Mouse (Mus musculus) embryonic facial prominence, embryonic 11.5 days (tissue): ENCODE measurements around the gene Serinc5. TPM values are rescaled to one million over a fixed set of nuclear protein-coding genes. Genes with fewer than 3 reads are reported as not detected.

Source experiments
- ATAC-seq: fragments of 200-750 bp; cut with Nextera tagmentation; replicated peaks from 2 replicates; pipeline ENCODE4 v1.8.0; 2017; ENCODE audit warnings: low read depth; ENCODE audit not compliant: insufficient number of reproducible peaks, low FRiP score, low TSS enrichment
- DNase-seq: peaks from one replicate; pipeline ENCODE4 v3.0.0-alpha.2; 2015; ENCODE audit warnings: low spot score
- H3K27ac ChIP-seq: fragments of 300-500 bp; sonication (generic); replicated peaks from 2 replicates; pipeline ENCODE4 v1.5.1; 2014; ENCODE audit warnings: mild to moderate bottlenecking, low read depth, low read length, control low read depth
- H3K27me3 ChIP-seq: fragments of 300-500 bp; sonication (generic); 2 replicates; pipeline ENCODE4 v1.6.1; 2014; ENCODE audit warnings: mild to moderate bottlenecking, low read length, moderate library complexity, mixed read lengths; ENCODE audit not compliant: control insufficient read depth, insufficient read depth
- H3K36me3 ChIP-seq: fragments of 300-500 bp; sonication (generic); replicated peaks from 2 replicates; pipeline ENCODE4 v1.6.1; 2014; ENCODE audit warnings: low read depth, mild to moderate bottlenecking, low read length, moderate library complexity, mixed read lengths; ENCODE audit not compliant: control insufficient read depth, insufficient read depth
- H3K4me1 ChIP-seq: fragments of 300-500 bp; sonication (generic); 2 replicates; pipeline ENCODE4 v1.6.1; 2014; ENCODE audit warnings: low read length, mixed read lengths; ENCODE audit not compliant: control insufficient read depth, insufficient read depth
- H3K4me2 ChIP-seq: fragments of 300-500 bp; sonication (generic); 2 replicates; pipeline ENCODE4 v1.6.1; 2014; ENCODE audit warnings: low read depth, mild to moderate bottlenecking, control low read depth, low read length, moderate library complexity
- H3K4me3 ChIP-seq: fragments of 300-500 bp; sonication (generic); 2 replicates; pipeline ENCODE4 v1.5.1; 2014; ENCODE audit warnings: low read depth, low read length, control low read depth
- H3K9ac ChIP-seq: fragments of 300-500 bp; sonication (generic); replicated peaks from 2 replicates; pipeline ENCODE4 v1.6.1; 2014; ENCODE audit warnings: mild to moderate bottlenecking, control low read depth, low read length
- H3K9me3 ChIP-seq: fragments of 300-500 bp; sonication (generic); replicated peaks from 2 replicates; pipeline ENCODE4 v1.6.1; 2016; ENCODE audit warnings: mild to moderate bottlenecking, low read length, inconsistent platforms, mixed read lengths; ENCODE audit not compliant: control insufficient read depth
- WGBS: fragments of 180-500 bp; shearing (Covaris S2); extraction: QIAGEN DNeasy Blood & Tissue Kit; methylation state at CpG from one replicate; pipeline ENCODE4 v1.1.7; 2014; 5-methylcytosine and 5-hydroxymethylcytosine counted together
- polyA plus RNA-seq: library from polyadenylated mRNA; unstranded; fragments of >200 nt; fragmentation: Nextera tagmentation; extraction: Ambion mirVana; gene quantifications from 2 replicates; pipeline ENCODE4 v1.2.1, GENCODE M21; 2014

Gene Serinc5
- polyA plus RNA-seq, 1 experiment from 2014 or later = 9.8 TPM

GRCm38 (mm10) chr13:92733252-92733651 is 122.4 kb downstream of the Serinc5 start:
- H3K27me3 ChIP-seq = no peaks in the 10 kb centered on the region
- H3K9ac ChIP-seq = no peak overlapping the region; the same call in 1 of the 2 replicates
- no peaks in the 10 kb centered on the region for H3K36me3 ChIP-seq
- no peaks in the 10 kb centered on the region for H3K9me3 ChIP-seq
- 39% methylated on average over 9 of the region's 9 CpGs for WGBS
- H3K4me2 ChIP-seq = no peak overlapping the region
- H3K4me3 ChIP-seq = no peak overlapping the region
- DNase-seq = peak; percentile 61
- ATAC-seq = no peak
- no peak overlapping the region for H3K27ac ChIP-seq
- H3K4me1 ChIP-seq = no peaks in the 10 kb centered on the region

- Histone ChIP-seq H3K36me3 (no peaks in the 10 kb centered on the region), H3K27ac (no peak overlapping the region), H3K27me3 (no peaks in the 10 kb centered on the region), H3K4me2 (no peak overlapping the region), H3K4me3 (no peak overlapping the region), H3K9ac (no peak overlapping the region), H3K4me1 (no peaks in the 10 kb centered on the region), H3K9me3 (no peaks in the 10 kb centered on the region)
- DNase-seq = no peak
- ATAC-seq = no peak
- 89% methylated on average over 11 of the region's 11 CpGs for WGBS
Measured at GRCm38 (mm10) chr13:92733741-92734140, 122.8 kb downstream of the Serinc5 start.

- no peak for ATAC-seq
- WGBS = 73% methylated on average over 1 of the region's 1 CpGs
Measured at GRCm38 (mm10) chr13:92735693-92736092, 124.8 kb downstream of the Serinc5 start.

DNA sequence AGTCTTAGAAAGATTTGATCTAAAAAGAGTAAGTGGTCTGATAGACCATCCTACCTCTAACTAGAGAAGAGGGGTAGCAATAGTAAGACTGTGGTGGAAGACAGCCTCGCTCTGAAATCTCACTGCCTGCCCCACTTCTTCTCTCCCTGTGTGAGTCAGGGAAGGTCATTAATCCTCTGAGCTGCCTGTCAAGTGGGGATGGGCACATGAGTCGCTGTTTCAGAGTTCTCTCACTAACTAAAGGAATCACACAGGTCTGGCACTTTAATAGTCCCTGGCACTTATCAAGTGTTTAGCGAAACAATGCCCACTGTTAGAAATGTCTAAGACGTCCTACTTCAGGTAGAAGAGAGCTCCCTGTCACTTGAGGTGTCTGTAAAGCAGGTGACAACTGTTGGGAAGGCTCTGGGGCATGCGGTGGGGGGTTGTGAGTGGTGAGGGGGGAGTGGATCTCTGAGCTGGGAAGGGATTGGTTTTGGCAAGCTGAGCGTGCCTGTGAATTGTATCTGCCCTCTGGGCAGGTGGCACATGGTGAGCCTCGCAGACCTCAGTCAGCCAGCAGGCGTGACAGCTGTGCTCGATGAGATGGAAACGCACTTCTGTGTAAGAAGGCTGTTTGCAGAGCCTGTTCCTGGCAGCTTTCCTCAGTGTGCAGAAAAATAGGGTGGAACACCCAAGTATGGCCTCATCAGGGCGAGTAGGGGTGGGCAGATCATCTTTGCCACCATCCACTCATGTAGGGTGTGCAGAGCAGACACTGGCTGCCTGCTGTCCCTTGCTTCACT is 125.8 kb downstream of the Serinc5 start:
- no peak for ATAC-seq

More at GRCm38 (mm10) chr13:92735693-92736092, 124.8 kb downstream of the Serinc5 start:
- Histone ChIP-seq H3K4me2 (no peak overlapping the region), H3K9ac (no peak overlapping the region), H3K4me1 (no peaks in the 10 kb centered on the region; the same call in 1 of the 2 replicates), H3K27me3 (no peaks in the 10 kb centered on the region), H3K9me3 (no peaks in the 10 kb centered on the region), H3K36me3 (no peaks in the 10 kb centered on the region), H3K4me3 (no peak overlapping the region), H3K27ac (no peak overlapping the region)
- DNase-seq = no peak

GRCm38 (mm10) chr13:92738821-92739220 is 127.9 kb downstream of the Serinc5 start:
- no peaks in the 10 kb centered on the region for H3K27me3 ChIP-seq
- no peak overlapping the region for H3K4me3 ChIP-seq
- no peaks in the 10 kb centered on the region for H3K9me3 ChIP-seq
- H3K36me3 ChIP-seq = no peaks in the 10 kb centered on the region
- DNase-seq (no peak), ATAC-seq (no peak)
- no peak overlapping the region for H3K27ac ChIP-seq
- WGBS = 69% methylated on average over 3 of the region's 3 CpGs
- H3K9ac ChIP-seq = no peak overlapping the region
- H3K4me2 ChIP-seq = no peak overlapping the region
- H3K4me1 ChIP-seq = no peaks in the 10 kb centered on the region; the same call in 1 of the 2 replicates

More for the DNA sequence above, 125.8 kb downstream of the Serinc5 start:
- H3K4me3 ChIP-seq = no peak overlapping the region
- H3K4me2 ChIP-seq = no peak overlapping the region
- DNase-seq = no peak
- H3K27me3 ChIP-seq = no peaks in the 10 kb centered on the region
- WGBS = 65% methylated on average over 11 of the region's 11 CpGs
- no peak overlapping the region for H3K9ac ChIP-seq
- no peak overlapping the region for H3K27ac ChIP-seq
- H3K9me3 ChIP-seq = no peaks in the 10 kb centered on the region
- H3K4me1 ChIP-seq = no peaks in the 10 kb centered on the region; the same call in 1 of the 2 replicates
- no peaks in the 10 kb centered on the region for H3K36me3 ChIP-seq

GRCm38 (mm10) chr13:92739858-92740257 is 129.0 kb downstream of the Serinc5 start:
- H3K9ac ChIP-seq = no peak overlapping the region
- no peak for DNase-seq
- 93% methylated on average over 3 of the region's 3 CpGs for WGBS

GRCm38 (mm10) chr13:92740671-92741270 is 129.9 kb downstream of the Serinc5 start:
- Histone ChIP-seq H3K36me3 (no peaks in the 10 kb centered on the region), H3K27me3 (no peaks in the 10 kb centered on the region), H3K9me3 (no peaks in the 10 kb centered on the region), H3K4me3 (no peak overlapping the region), H3K27ac (no peak overlapping the region), H3K9ac (no peak overlapping the region), H3K4me2 (no peak overlapping the region), H3K4me1 (no peaks in the 10 kb centered on the region; the same call in 1 of the 2 replicates)
- DNase-seq = peak; percentile 78
- ATAC-seq = no peak
- 19% methylated on average over 2 of the region's 2 CpGs for WGBS

More at GRCm38 (mm10) chr13:92739858-92740257, 129.0 kb downstream of the Serinc5 start:
- H3K4me3 ChIP-seq = no peak overlapping the region
- H3K36me3 ChIP-seq = no peaks in the 10 kb centered on the region
- ATAC-seq = no peak
- no peak overlapping the region for H3K4me2 ChIP-seq
- no peaks in the 10 kb centered on the region for H3K9me3 ChIP-seq
- H3K4me1 ChIP-seq = no peaks in the 10 kb centered on the region; the same call in 1 of the 2 replicates
- no peak overlapping the region for H3K27ac ChIP-seq
- H3K27me3 ChIP-seq = no peaks in the 10 kb centered on the region

DNA sequence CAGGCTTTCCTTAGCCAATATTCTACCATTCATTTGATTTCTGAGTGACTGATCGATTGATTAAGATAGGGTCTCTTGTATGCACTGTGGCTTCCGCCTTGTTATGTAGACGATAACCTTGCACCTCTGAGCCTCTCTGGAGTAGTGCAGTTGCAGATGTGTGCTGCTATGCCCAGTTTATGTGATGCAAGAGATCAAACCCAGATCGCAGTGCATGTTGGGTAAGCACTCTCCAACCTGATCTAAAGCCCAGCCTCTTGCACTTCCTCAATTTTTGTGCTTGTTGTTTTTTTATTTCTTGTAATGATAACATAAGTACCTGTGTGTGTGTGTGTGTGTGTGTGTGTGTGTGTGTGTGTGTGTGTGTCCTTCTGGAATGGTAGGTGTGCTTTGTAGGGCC is 132.0 kb downstream of the Serinc5 start:
- H3K27me3 ChIP-seq = no peaks in the 10 kb centered on the region
- no peak overlapping the region for H3K9ac ChIP-seq
- H3K4me2 ChIP-seq = no peak overlapping the region
- 86% methylated on average over 4 of the region's 4 CpGs for WGBS
- DNase-seq = no peak
- no peaks in the 10 kb centered on the region for H3K9me3 ChIP-seq
- H3K27ac ChIP-seq = no peak overlapping the region
- no peaks in the 10 kb centered on the region; the same call in 1 of the 2 replicates for H3K4me1 ChIP-seq
- H3K36me3 ChIP-seq = no peaks in the 10 kb centered on the region
- H3K4me3 ChIP-seq = no peak overlapping the region
- no peak for ATAC-seq
